Mouse (Mus musculus): ENCODE measurements at regions not wholly inside any gene's neighbourhood (a gene's known extent, or its start where the extent isn't known, plus 50 kb on each side); places are given as distances from the start of the nearest gene placed in this dataset.

DNA sequence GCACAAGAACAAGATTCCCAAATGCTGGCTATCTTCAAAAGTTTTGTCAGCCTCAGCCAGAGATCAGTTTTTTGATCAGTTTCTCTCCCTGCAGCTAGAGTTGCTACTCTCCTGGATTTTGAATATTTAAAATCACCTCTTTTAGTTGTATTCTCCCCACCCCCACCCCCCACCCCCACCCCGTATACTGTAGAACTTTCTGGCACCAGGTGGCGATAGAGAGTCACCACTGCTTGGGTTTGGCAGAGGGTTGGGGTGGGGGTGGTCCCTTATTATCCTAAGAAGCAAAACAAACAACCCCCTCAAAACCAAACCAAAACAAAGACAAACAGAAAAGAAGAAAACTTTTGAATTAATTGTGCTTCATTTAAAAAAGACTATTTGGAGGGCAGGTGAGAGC, 122.0 kb downstream of the Dkk1 start:
- DNase-seq (ENCODE audit: low read depth, low spot score) = peak; percentile 14

- no peak for DNase-seq (ENCODE audit: low read depth, low spot score)
These were observed 116.3 kb downstream of the Dkk1 start for GRCm38 (mm10) chr19:30433141-30433540.

GRCm38 (mm10) chr19:30435054-30435738, 114.3 kb downstream of the Dkk1 start:
- DNase-seq (ENCODE audit: low read depth, low spot score) = no peak

- no peak for DNase-seq (ENCODE audit: low read depth, low spot score)
These were observed 98.5 kb downstream of the Dkk1 start for GRCm38 (mm10) chr19:30450869-30451542.

GRCm38 (mm10) chr19:30451543-30451920, 97.9 kb downstream of the Dkk1 start:
- no peak for DNase-seq (ENCODE audit: low read depth, low spot score)

DNA sequence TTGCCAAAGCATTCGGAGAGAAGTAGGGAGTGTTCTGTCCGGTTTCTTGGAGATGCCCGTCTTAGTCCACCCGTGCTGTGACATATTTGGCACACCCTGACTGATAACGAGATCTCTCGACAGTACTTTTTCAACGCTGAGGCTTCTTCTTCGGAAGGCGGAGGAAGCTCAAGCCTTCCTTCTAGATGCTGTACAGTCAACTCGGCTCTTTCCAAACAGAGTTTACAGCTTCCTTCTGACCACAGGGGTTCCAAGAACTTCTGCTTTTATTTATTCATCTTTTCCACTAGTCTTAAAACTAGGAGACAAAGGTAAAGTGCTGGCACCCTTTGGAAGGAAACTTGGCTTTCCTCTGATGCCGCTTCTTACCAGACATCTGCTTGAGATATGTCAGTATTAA, 96.8 kb downstream of the Dkk1 start:
- no peak for DNase-seq (ENCODE audit: low read depth, low spot score)

GRCm38 (mm10) chr19:30483436-30483835, 66.0 kb downstream of the Dkk1 start:
- DNase-seq (ENCODE audit: low read depth, low spot score) = peak; percentile 61

- DNase-seq (ENCODE audit: low read depth, low spot score) = no peak
These were observed 59.7 kb downstream of the Dkk1 start for GRCm38 (mm10) chr19:30489786-30490185.

DNA sequence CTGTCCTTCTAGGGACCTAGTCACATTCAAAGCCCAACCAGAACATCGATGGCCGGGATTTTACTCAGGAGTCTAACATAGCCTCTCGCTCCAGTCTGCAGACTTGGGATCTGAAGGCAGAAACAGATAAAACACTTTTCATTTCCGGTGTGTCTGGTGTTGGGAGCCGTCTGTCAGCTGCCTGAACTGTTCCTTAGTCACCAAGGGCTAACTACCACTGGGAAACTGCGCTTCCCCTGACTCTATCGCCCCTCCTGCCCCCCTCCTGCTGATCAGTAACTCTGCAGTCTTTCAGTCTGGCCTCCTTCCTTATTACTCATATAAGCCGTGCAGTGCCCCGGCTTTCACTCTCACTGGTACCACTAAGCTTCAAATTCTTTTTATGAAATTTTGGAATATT, 58.5 kb downstream of the Dkk1 start:
- DNase-seq (ENCODE audit: low read depth, low spot score) = no peak

Measured in ES-CJ7 (cell line).